Mouse (Mus musculus) heart, adult 2 months (tissue): ENCODE measurements around the gene Xrcc2.

Experiments used
- CTCF ChIP-seq: fragments of 200-600 bp; IDR thresholded peaks from 2 replicates; pipeline ENCODE4 v1.8.1; 2022; ENCODE audit warnings: antibody characterized with exemption, mild to moderate bottlenecking, moderate library complexity
- EP300 ChIP-seq: fragments of 200-500 bp; IDR thresholded peaks from 2 replicates; pipeline ENCODE4 v1.6.1; 2011; ENCODE audit warnings: low read depth, low read length, control low read depth; ENCODE audit not compliant: insufficient read depth
- POLR2A ChIP-seq: fragments of 200-500 bp; IDR thresholded peaks from 2 replicates; pipeline ENCODE4 v1.6.1; 2011; ENCODE audit warnings: mild to moderate bottlenecking, low read depth, low read length, control low read depth; ENCODE audit not compliant: insufficient read depth

DNA sequence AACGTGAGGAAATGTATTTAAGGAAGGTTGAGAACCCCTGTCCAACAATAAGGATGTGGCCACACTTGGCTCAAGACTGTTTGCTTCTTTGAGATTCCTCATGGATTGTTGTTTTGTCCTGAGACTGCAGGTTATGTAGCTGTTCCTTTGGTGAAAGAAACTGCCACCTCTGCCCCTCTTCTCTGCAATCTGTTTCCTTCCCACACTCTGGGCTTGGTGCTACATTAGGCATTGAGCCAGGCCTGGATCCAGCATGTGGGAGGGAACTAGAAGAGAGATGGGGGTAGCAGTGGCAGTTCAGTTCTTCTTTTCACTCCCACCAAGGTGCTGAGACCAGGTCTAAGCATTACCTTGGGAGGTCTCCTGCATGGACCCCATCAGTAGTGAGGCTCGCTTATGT, 30.2 kb upstream of the Xrcc2 start:
- no peak for TF ChIP-seq CTCF
- TF ChIP-seq POLR2A, result no peak
- no peak for TF ChIP-seq EP300
